Mouse (Mus musculus) midbrain, postnatal 0 days (tissue): ENCODE data around the gene Adamts5. TPM values are rescaled to one million over a fixed set of nuclear protein-coding genes. Genes with fewer than 3 reads are reported as not detected.
A peak's percentile ranks its signal among the peaks of the same experiment; 100 is the strongest.

ENCODE experiments used
- ATAC-seq: fragments of 200-750 bp; cut with Nextera tagmentation; 2 replicates; pipeline ENCODE4 v1.8.0; 2017; ENCODE audit warnings: moderate number of reproducible peaks, mild to moderate bottlenecking, moderate TSS enrichment, moderate library complexity; ENCODE audit not compliant: low FRiP score
- DNase-seq: peaks from one replicate; pipeline ENCODE4 v3.0.0-alpha.2; 2015; ENCODE audit warnings: low spot score
- H3K27ac ChIP-seq: fragments of 300-500 bp; sonication (generic); 2 replicates; pipeline ENCODE4 v1.5.1; 2014; ENCODE audit warnings: low read depth, mild to moderate bottlenecking, low read length, mixed read lengths
- H3K27me3 ChIP-seq: fragments of 300-500 bp; sonication (generic); 2 replicates; pipeline ENCODE4 v1.6.1; 2014; ENCODE audit warnings: low read length, control low read depth, mixed read lengths; ENCODE audit not compliant: insufficient read depth
- H3K36me3 ChIP-seq: fragments of 300-500 bp; sonication (generic); 2 replicates; pipeline ENCODE4 v1.6.1; 2014; ENCODE audit warnings: low read length, control low read depth, mixed read lengths; ENCODE audit not compliant: insufficient read depth
- H3K4me1 ChIP-seq: fragments of 300-500 bp; sonication (generic); 2 replicates; pipeline ENCODE4 v1.6.1; 2014; ENCODE audit warnings: mild to moderate bottlenecking, control low read depth, antibody characterized with exemption, low read length, mixed read lengths; ENCODE audit not compliant: insufficient read depth
- H3K4me2 ChIP-seq: fragments of 300-500 bp; sonication (generic); 2 replicates; pipeline ENCODE4 v1.6.1; 2014; ENCODE audit warnings: low read depth, mild to moderate bottlenecking, low read length, mixed read lengths; ENCODE audit not compliant: poor library complexity, severe bottlenecking
- H3K4me3 ChIP-seq: fragments of 300-500 bp; sonication (generic); 2 replicates; pipeline ENCODE4 v1.5.1; 2014; ENCODE audit warnings: low read depth, mild to moderate bottlenecking, low read length, moderate library complexity
- H3K9ac ChIP-seq: fragments of 300-500 bp; sonication (generic); replicated peaks from 2 replicates; pipeline ENCODE4 v1.6.1; 2014; ENCODE audit warnings: mild to moderate bottlenecking, low read length, moderate library complexity, mixed read lengths; ENCODE audit not compliant: poor library complexity, severe bottlenecking
- H3K9me3 ChIP-seq: fragments of 300-500 bp; sonication (generic); 2 replicates; pipeline ENCODE4 v1.6.1; 2016; ENCODE audit warnings: low read length, control low read depth
- CTCF ChIP-seq: IDR thresholded peaks from 2 replicates; pipeline ENCODE4 v1.5.1; 2016; ENCODE audit warnings: antibody characterized with exemption, mild to moderate bottlenecking
- WGBS: fragments of 180-500 bp; shearing (Covaris S2); extraction: QIAGEN DNeasy Blood & Tissue Kit; methylation state at CpG from one replicate; pipeline ENCODE4 v1.1.7; 2014; 5-methylcytosine and 5-hydroxymethylcytosine counted together
- polyA plus RNA-seq: library from polyadenylated mRNA; unstranded; fragments of >200 nt; fragmentation: Nextera tagmentation; extraction: Ambion mirVana; gene quantifications from 2 replicates; pipeline ENCODE4 v1.2.1, GENCODE M21; 2015
- total RNA-seq: library from RNA; depleted of rRNA; stranded (reverse); fragments of >200 nt; gene quantifications from 2 replicates; pipeline ENCODE4 v1.2.3, GENCODE M21; 2014

The Adamts5 gene
- total and polyA plus RNA-seq, 2 experiments from 2014 or later, result 2.0 to 3.6 TPM

- peaks cover 9% of the 10 kb centered on the region for H3K4me1 ChIP-seq
- TF ChIP-seq CTCF, result no peak
- H3K36me3 ChIP-seq, result no peaks in the 10 kb centered on the region
- peak overlapping the region; percentile 60 for H3K9ac ChIP-seq
- ATAC-seq (peak; percentile 61), DNase-seq (peak; percentile 51)
- 2% methylated on average over 43 of the region's 45 CpGs for WGBS
- peak overlapping the region; percentile 50 for H3K4me3 ChIP-seq
- H3K27ac ChIP-seq, result no peak overlapping the region
- H3K4me2 ChIP-seq, result peak overlapping the region; percentile 100
- H3K27me3 ChIP-seq, result no peaks in the 10 kb centered on the region
- no peaks in the 10 kb centered on the region for H3K9me3 ChIP-seq
These were observed 1.6 kb downstream of the Adamts5 start for GRCm38 (mm10) chr16:85899790-85900587.

GRCm38 (mm10) chr16:85899301-85899721 lies 2.3 kb downstream of the Adamts5 start:
- Histone ChIP-seq H3K27ac (no peak overlapping the region), H3K4me3 (peak overlapping the region; percentile 50), H3K27me3 (no peaks in the 10 kb centered on the region), H3K9me3 (no peaks in the 10 kb centered on the region), H3K4me1 (peaks cover 9% of the 10 kb centered on the region), H3K36me3 (no peaks in the 10 kb centered on the region), H3K9ac (peak overlapping the region; percentile 60), H3K4me2 (peak overlapping the region; percentile 100)
- WGBS, result 20% methylated on average over 25 of the region's 25 CpGs
- DNase-seq, result peak; percentile 31
- peak; percentile 61 for TF ChIP-seq CTCF
- ATAC-seq, result peak; percentile 41

GRCm38 (mm10) chr16:85898816-85899215 lies 2.8 kb downstream of the Adamts5 start:
- Histone ChIP-seq H3K27ac (no peak overlapping the region), H3K4me3 (no peak overlapping the region), H3K27me3 (no peaks in the 10 kb centered on the region), H3K4me1 (peaks cover 9% of the 10 kb centered on the region), H3K9me3 (no peaks in the 10 kb centered on the region), H3K9ac (no peak overlapping the region), H3K36me3 (no peaks in the 10 kb centered on the region), H3K4me2 (peak overlapping the region; percentile 100; the same call in 1 of the 2 replicates)
- ATAC-seq (no peak), DNase-seq (no peak)
- WGBS, result 91% methylated on average over 10 of the region's 10 CpGs
- no peak for TF ChIP-seq CTCF

GRCm38 (mm10) chr16:85898391-85898790 lies 3.2 kb downstream of the Adamts5 start:
- H3K4me2 ChIP-seq, result no peak overlapping the region
- no peak for ATAC-seq
- H3K9ac ChIP-seq, result no peak overlapping the region
- H3K4me1 ChIP-seq, result peaks cover 9% of the 10 kb centered on the region
- no peak for TF ChIP-seq CTCF
- no peak for DNase-seq
- no peak overlapping the region for H3K27ac ChIP-seq
- no peak overlapping the region for H3K4me3 ChIP-seq
- H3K36me3 ChIP-seq, result no peaks in the 10 kb centered on the region
- no peaks in the 10 kb centered on the region for H3K9me3 ChIP-seq
- 90% methylated on average over 4 of the region's 4 CpGs for WGBS
- H3K27me3 ChIP-seq, result no peaks in the 10 kb centered on the region

- H3K27me3 ChIP-seq, result no peaks in the 10 kb centered on the region
- H3K36me3 ChIP-seq, result no peaks in the 10 kb centered on the region
- no peak for TF ChIP-seq CTCF
- no peak overlapping the region for H3K27ac ChIP-seq
- H3K4me3 ChIP-seq, result no peak overlapping the region
- no peaks in the 10 kb centered on the region for H3K9me3 ChIP-seq
- no peak for DNase-seq
- H3K4me2 ChIP-seq, result peak overlapping the region; percentile 3; the same call in 1 of the 2 replicates
- ATAC-seq, result no peak
- no peak overlapping the region for H3K9ac ChIP-seq
- H3K4me1 ChIP-seq, result peaks cover 9% of the 10 kb centered on the region
- WGBS, result 93% methylated on average over 3 of the region's 3 CpGs
These were observed 3.8 kb downstream of the Adamts5 start for GRCm38 (mm10) chr16:85897854-85898253.

- WGBS, result 87% methylated on average over 4 of the region's 4 CpGs
- H3K9ac ChIP-seq, result no peak overlapping the region
These were observed 5.7 kb downstream of the Adamts5 start for GRCm38 (mm10) chr16:85895948-85896347.

More at GRCm38 (mm10) chr16:85895948-85896347, 5.7 kb downstream of the Adamts5 start:
- H3K4me3 ChIP-seq, result no peak overlapping the region
- H3K4me2 ChIP-seq, result no peak overlapping the region
- no peaks in the 10 kb centered on the region for H3K36me3 ChIP-seq
- peaks cover 4% of the 10 kb centered on the region; the same call in 1 of the 2 replicates for H3K4me1 ChIP-seq
- H3K9me3 ChIP-seq, result no peaks in the 10 kb centered on the region
- TF ChIP-seq CTCF, result no peak
- H3K27me3 ChIP-seq, result no peaks in the 10 kb centered on the region
- H3K27ac ChIP-seq, result no peak overlapping the region
- DNase-seq, result no peak
- no peak for ATAC-seq
